Mouse (Mus musculus) inflammation-experienced regulatory T-cells, adult 6 months (primary cell): Measurements from ENCODE around the gene Gpc4. TPM values are rescaled to one million over a fixed set of nuclear protein-coding genes. Genes with fewer than 3 reads are reported as not detected.

Experiments used
- polyA plus RNA-seq, 3 experiments: library from polyadenylated mRNA; unstranded; fragments of 100-300 nt; shearing (Covaris generic); gene quantifications; one replicate each; pipeline ENCODE4 v1.2.1; 2017

The Gpc4 gene
- polyA plus RNA-seq, 3 experiments from 2014 or later: not detected

Other genes with a start within 250 kb of the Gpc4 start
- gene 1700080O16Rik, start 192.5 kb downstream of the Gpc4 start, polyA plus RNA-seq: not detected